Comparison of ENCODE assay signal across 8 mouse cellular contexts in the genomic region with DNA sequence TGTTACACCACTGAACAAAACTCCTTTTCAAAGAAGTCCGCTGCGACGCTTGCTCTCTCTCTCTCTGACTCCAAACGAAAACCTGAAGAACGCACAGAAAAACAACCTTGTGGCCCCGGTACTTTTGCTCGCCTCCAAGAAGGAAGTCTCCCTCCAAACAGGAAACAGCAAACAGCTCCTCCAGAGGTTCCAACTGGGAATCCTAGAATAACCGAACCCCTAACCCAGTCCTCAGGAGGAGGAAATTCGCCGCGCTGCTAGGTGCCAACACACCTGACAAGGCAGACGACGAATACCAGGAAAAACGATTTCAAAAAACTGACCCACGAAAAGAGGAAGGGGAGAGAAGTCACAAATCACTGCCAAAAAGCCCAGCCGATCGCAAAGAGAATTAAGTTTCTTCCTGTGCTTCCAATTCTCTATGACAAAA. TPM values are rescaled to one million over a fixed set of nuclear protein-coding genes. Genes with fewer than 3 reads are reported as not detected.
A peak's percentile ranks its signal among the peaks of the same experiment; 100 is the strongest.
DNase-seq lines count a peak whose midpoint lies in the region; ATAC-seq and TF ChIP-seq lines count a peak whose summit lies in the region.

No protein-coding gene starts in this region.

- H3K4me3 ChIP-seq in heart, adult 2 months = peak overlapping the region; percentile 92
- peak overlapping the region; percentile 95 for H3K4me3 ChIP-seq in liver, embryonic 13.5 days (replicated peaks)
- peak overlapping the region; percentile 80 for H3K4me3 ChIP-seq in neural tube, embryonic 12.5 days

- no peaks in the 10 kb centered on the region for H3K9me3 ChIP-seq in liver, embryonic 13.5 days (replicated peaks)
- no peaks in the 10 kb centered on the region for H3K9me3 ChIP-seq in neural tube, embryonic 12.5 days

- TF ChIP-seq POLR2A in heart, adult 2 months (IDR thresholded peaks at IDR 0.05; ENCODE audit: insufficient read depth, low read depth, low read length) = 0 out of 2 replicates have a peak, but pooled peaks have one; percentile 11

- H3K4me1 ChIP-seq in heart, adult 2 months (ENCODE audit: control insufficient read depth, insufficient read depth, low read length) = peaks cover 6% of the 10 kb centered on the region
- peaks cover 38% of the 10 kb centered on the region for H3K4me1 ChIP-seq in liver, embryonic 13.5 days (replicated peaks)
- 0 out of 2 replicates have a peak, but pooled peaks cover 8% of the 10 kb centered on the region for H3K4me1 ChIP-seq in neural tube, embryonic 12.5 days

- intact Hi-C loops in heart, adult 2 months (cut with DNase I) = loop anchor here (5.0 to 10.0 kb wide), 3 partner anchors 58 to 359 kb away; no protein-coding TSS in a partner anchor

- peaks cover under 1% of the 10 kb centered on the region; the same call in 1 of the 2 replicates for H3K79me2 ChIP-seq in heart, adult 2 months (replicated peaks; ENCODE audit: control insufficient read depth, insufficient read depth, low read length)

- TF ChIP-seq CTCF in heart, adult 2 months (IDR thresholded peaks at IDR 0.05) = peak; percentile 54

- WGBS in heart, adult 2 months = under 1% methylated on average over 17 of the region's 17 CpGs
- WGBS in liver, embryonic 13.5 days (ENCODE audit: insufficient replicate concordance) = under 1% methylated on average over 17 of the region's 17 CpGs
- under 1% methylated on average over 17 of the region's 17 CpGs for WGBS in neural tube, embryonic 12.5 days

- ATAC-seq in liver, embryonic 13.5 days (ENCODE audit: low read depth) = no peak
- ATAC-seq in neural tube, embryonic 12.5 days (ENCODE audit: low FRiP score, low read depth) = peak; percentile 48

- H3K27me3 ChIP-seq in heart, adult 2 months (ENCODE audit: control insufficient read depth, insufficient read depth, low read length) = no peaks in the 10 kb centered on the region
- no peaks in the 10 kb centered on the region for H3K27me3 ChIP-seq in liver, embryonic 13.5 days
- no peaks in the 10 kb centered on the region for H3K27me3 ChIP-seq in neural tube, embryonic 12.5 days (replicated peaks)

- TF ChIP-seq EP300 in heart, adult 2 months (IDR thresholded peaks at IDR 0.05; ENCODE audit: insufficient read depth, low read depth, low read length) = no peak

- H3K36me3 ChIP-seq in heart, adult 2 months (ENCODE audit: control insufficient read depth, insufficient read depth, low read length) = peaks cover 13% of the 10 kb centered on the region
- no peaks in the 10 kb centered on the region for H3K36me3 ChIP-seq in liver, embryonic 13.5 days
- no peaks in the 10 kb centered on the region for H3K36me3 ChIP-seq in neural tube, embryonic 12.5 days

- H3K4me2 ChIP-seq in liver, embryonic 13.5 days = peak overlapping the region; percentile 95
- peak overlapping the region; percentile 80 for H3K4me2 ChIP-seq in neural tube, embryonic 12.5 days (replicated peaks)

- DNase-seq in ovary, postnatal 10 days (ENCODE audit: low spot score) = peak; percentile 22
- DNase-seq in ovary, adult 18-20 months (ENCODE audit: low spot score) = no peak
- peak; percentile 17 for DNase-seq in embryo, embryonic 11.5 days (ENCODE audit: low read depth, low spot score)
- peak; percentile 58 to 59 for DNase-seq in heart, adult 2 months
- peak; percentile 44 for DNase-seq in kidney, adult 11 months
- no peak for DNase-seq in liver, embryonic 13.5 days
- DNase-seq in thymus, postnatal 25 days = peak; percentile 58

- peak overlapping the region; percentile 97 for H3K27ac ChIP-seq in heart, adult 2 months
- peak overlapping the region; percentile 89 for H3K27ac ChIP-seq in liver, embryonic 13.5 days
- H3K27ac ChIP-seq in neural tube, embryonic 12.5 days = no peak overlapping the region

- H3K9ac ChIP-seq in heart, adult 2 months (ENCODE audit: low read depth, low read length) = peak overlapping the region; percentile 93
- H3K9ac ChIP-seq in liver, embryonic 13.5 days = peak overlapping the region; percentile 97
- peak overlapping the region; percentile 88 for H3K9ac ChIP-seq in neural tube, embryonic 12.5 days

RNA-seq across cellular contexts. Expression of a gene that starts 0.9 kb away (rescaled TPM):
- 10 to 100 TPM; 16.9 to 17.8 TPM for total RNA-seq in heart, adult 2 months (2021)
- 5.0 and 9.7 TPM in 2 replicates for polyA plus RNA-seq in heart, adult 2 months (2012; rRNA removed)
- polyA plus RNA-seq in liver, embryonic 13.5 days (2015; fragmentation: Nextera tagmentation; extraction: Ambion mirVana) = 8.8 and 10.2 TPM in 2 replicates
- 12.7 and 16.1 TPM in 2 replicates for polyA plus RNA-seq in neural tube, embryonic 12.5 days (2016; fragmentation: Nextera tagmentation; extraction: Ambion mirVana)

Comparison
In these comparisons a context has a peak if more than half of its experiments do, and no peak if none do; other contexts are left out.
1. DNase-seq: peak in ovary, postnatal 10 days (single experiment), embryo, embryonic 11.5 days (single experiment), heart, adult 2 months (2 of 2), kidney, adult 11 months (single experiment) and thymus, postnatal 25 days (single experiment); none in ovary, adult 18-20 months (single experiment) and liver, embryonic 13.5 days (single experiment).
2. Peak in every context shown above with its lines, with median percentiles within 50 percentile points of each other: H3K4me3 ChIP-seq and H3K9ac ChIP-seq.